Mouse (Mus musculus) layer of hippocampus, adult 18-20 months (tissue): ENCODE measurements around the gene Ntrk3. TPM values are rescaled to one million over a fixed set of nuclear protein-coding genes. Genes with fewer than 3 reads are reported as not detected.

Experiments used
- DNase-seq, 2 experiments: peaks; one replicate each; pipeline ENCODE4 v3.0.0; 2022; ENCODE audit warnings: low spot score in 2 of 2
- total RNA-seq, 2 experiments: library from RNA; stranded (reverse); gene quantifications; 2 replicates each; pipeline ENCODE4 v1.2.3; 2021

Ntrk3 gene
- total RNA-seq, 2 experiments from 2014 or later = 182 to 195 TPM

- DNase-seq = no peak
These were observed 210.2 kb downstream of the Ntrk3 start for GRCm38 (mm10) chr7:78527564-78527963.

GRCm38 (mm10) chr7:78520243-78520927, 217.4 kb downstream of the Ntrk3 start:
- DNase-seq = peak in 1 of 2 experiments; percentile 42

- no peak for DNase-seq
These were observed 218.1 kb downstream of the Ntrk3 start for GRCm38 (mm10) chr7:78519689-78520088.

- DNase-seq = no peak
These were observed 218.9 kb downstream of the Ntrk3 start for GRCm38 (mm10) chr7:78518760-78519363.

GRCm38 (mm10) chr7:78515042-78515609, 222.7 kb downstream of the Ntrk3 start:
- DNase-seq = no peak

GRCm38 (mm10) chr7:78507032-78507611, 230.7 kb downstream of the Ntrk3 start:
- peak in 1 of 2 experiments; percentile 51 for DNase-seq

- no peak for DNase-seq
These were observed 236.9 kb downstream of the Ntrk3 start for GRCm38 (mm10) chr7:78500863-78501262.

- DNase-seq = no peak
These were observed 237.8 kb downstream of the Ntrk3 start for GRCm38 (mm10) chr7:78499970-78500369.

GRCm38 (mm10) chr7:78498356-78498755, 239.5 kb downstream of the Ntrk3 start:
- DNase-seq = no peak

GRCm38 (mm10) chr7:78497819-78498218, 240.0 kb downstream of the Ntrk3 start:
- no peak for DNase-seq

GRCm38 (mm10) chr7:78493591-78493990, 244.2 kb downstream of the Ntrk3 start:
- no peak for DNase-seq

GRCm38 (mm10) chr7:78491176-78491575, 246.6 kb downstream of the Ntrk3 start:
- DNase-seq = no peak

GRCm38 (mm10) chr7:78484290-78484689, 253.5 kb downstream of the Ntrk3 start:
- DNase-seq = no peak

- DNase-seq = no peak
These were observed 254.1 kb downstream of the Ntrk3 start for GRCm38 (mm10) chr7:78483729-78484128.

- no peak for DNase-seq
These were observed 254.8 kb downstream of the Ntrk3 start for GRCm38 (mm10) chr7:78483061-78483460.

GRCm38 (mm10) chr7:78478881-78479280, 258.9 kb downstream of the Ntrk3 start:
- DNase-seq = no peak

- no peak for DNase-seq
These were observed 266.1 kb downstream of the Ntrk3 start for GRCm38 (mm10) chr7:78471755-78472154.

GRCm38 (mm10) chr7:78471270-78471669, 266.5 kb downstream of the Ntrk3 start:
- no peak for DNase-seq

- DNase-seq = no peak
These were observed 275.2 kb downstream of the Ntrk3 start for GRCm38 (mm10) chr7:78462605-78463004.

- no peak for DNase-seq
These were observed 278.8 kb downstream of the Ntrk3 start for GRCm38 (mm10) chr7:78459021-78459420.

GRCm38 (mm10) chr7:78451666-78452065, 286.1 kb downstream of the Ntrk3 start:
- no peak for DNase-seq

- DNase-seq = peak; percentile 47 to 86
These were observed 287.8 kb downstream of the Ntrk3 start for GRCm38 (mm10) chr7:78449909-78450592.
